Mouse (Mus musculus) liver, embryonic 11.5 days (tissue): ENCODE data around the gene Capn8. TPM values are rescaled to one million over a fixed set of nuclear protein-coding genes. Genes with fewer than 3 reads are reported as not detected.
"Not testable (repeated sequence)": the region's sequence is repeated elsewhere in the genome, so short reads cannot be mapped to it uniquely, and the experiment has no call there.

ENCODE experiments used
- ATAC-seq: fragments of 200-750 bp; cut with Nextera tagmentation; replicated peaks from 2 replicates; pipeline ENCODE4 v1.8.0; 2017; ENCODE audit warnings: moderate number of reproducible peaks, mild to moderate bottlenecking, moderate TSS enrichment, moderate library complexity; ENCODE audit not compliant: low FRiP score
- DNase-seq: peaks from one replicate; pipeline ENCODE4 v3.0.0-alpha.2; 2017; ENCODE audit warnings: low spot score
- H3K27ac ChIP-seq: fragments of 300-500 bp; sonication (generic); 2 replicates; pipeline ENCODE4 v1.5.1; 2014; ENCODE audit warnings: mild to moderate bottlenecking, low read depth, low read length, control low read depth
- H3K27me3 ChIP-seq: fragments of 300-500 bp; sonication (generic); replicated peaks from 2 replicates; pipeline ENCODE4 v1.6.1; 2014; ENCODE audit warnings: low read length, mixed read lengths; ENCODE audit not compliant: control insufficient read depth, insufficient read depth
- H3K36me3 ChIP-seq: fragments of 300-500 bp; sonication (generic); 2 replicates; pipeline ENCODE4 v1.6.1; 2014; ENCODE audit warnings: mild to moderate bottlenecking, low read length, moderate library complexity, mixed read lengths; ENCODE audit not compliant: control insufficient read depth, insufficient read depth
- H3K4me1 ChIP-seq: fragments of 300-500 bp; sonication (generic); replicated peaks from 2 replicates; pipeline ENCODE4 v1.6.1; 2014; ENCODE audit warnings: low read length, mixed read lengths; ENCODE audit not compliant: control insufficient read depth, insufficient read depth
- H3K4me2 ChIP-seq: fragments of 300-500 bp; sonication (generic); 2 replicates; pipeline ENCODE4 v1.6.1; 2014; ENCODE audit warnings: mild to moderate bottlenecking, control low read depth, moderate library complexity
- H3K4me3 ChIP-seq: fragments of 300-500 bp; sonication (generic); 2 replicates; pipeline ENCODE4 v1.5.1; 2014; ENCODE audit warnings: low read depth, low read length, control low read depth
- H3K9ac ChIP-seq: fragments of 300-500 bp; sonication (generic); 2 replicates; pipeline ENCODE4 v1.6.1; 2014; ENCODE audit warnings: low read depth, low read length, control low read depth
- H3K9me3 ChIP-seq: fragments of 300-500 bp; sonication (generic); 2 replicates; pipeline ENCODE4 v1.6.1; 2016; ENCODE audit warnings: low read length, inconsistent platforms, mixed read lengths; ENCODE audit not compliant: control insufficient read depth
- WGBS: fragments of 180-500 bp; shearing (Covaris S2); extraction: QIAGEN DNeasy Blood & Tissue Kit; methylation state at CpG from one replicate; pipeline ENCODE4 v1.1.7; 2014; 5-methylcytosine and 5-hydroxymethylcytosine counted together
- polyA plus RNA-seq: library from polyadenylated mRNA; unstranded; fragments of >200 nt; fragmentation: Nextera tagmentation; extraction: Ambion mirVana; gene quantifications from 2 replicates; pipeline ENCODE4 v1.2.1, GENCODE M21; 2014

The Capn8 gene
- polyA plus RNA-seq, 1 experiment from 2014 or later: not detected

DNA sequence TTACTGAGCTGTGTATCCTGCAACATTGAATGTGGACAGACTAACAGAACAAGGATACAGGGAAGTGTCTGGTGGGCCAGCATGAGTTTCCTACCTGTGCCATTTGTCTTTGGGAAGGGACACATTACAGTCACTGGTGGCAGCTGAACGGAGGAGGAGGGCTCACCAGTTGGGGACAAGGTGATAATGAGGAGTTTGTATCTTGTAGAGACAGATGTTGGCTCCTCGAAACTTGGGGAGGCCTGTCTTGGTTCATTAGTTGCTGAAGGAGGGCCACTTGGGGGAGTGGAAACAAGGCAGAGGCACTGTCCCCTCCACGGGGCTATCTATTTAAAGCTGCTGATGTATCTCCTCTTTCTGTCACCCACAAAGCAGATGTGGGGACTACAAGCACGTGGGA is 75.3 kb downstream of the Capn8 start:
- H3K4me1 ChIP-seq: 0 out of 2 replicates have a peak, but pooled peaks cover under 1% of the 10 kb centered on the region
- no peak overlapping the region for H3K4me2 ChIP-seq
- ATAC-seq (0 out of 2 replicates have a peak, but pooled peaks have one; percentile 23), DNase-seq (no peak)
- H3K27ac ChIP-seq: no peak overlapping the region
- 62% methylated on average over 4 of the region's 4 CpGs for WGBS
- no peaks in the 10 kb centered on the region for H3K36me3 ChIP-seq
- H3K9me3 ChIP-seq: no peaks in the 10 kb centered on the region
- no peak overlapping the region for H3K4me3 ChIP-seq
- H3K27me3 ChIP-seq: no peaks in the 10 kb centered on the region
- no peak overlapping the region for H3K9ac ChIP-seq

DNA sequence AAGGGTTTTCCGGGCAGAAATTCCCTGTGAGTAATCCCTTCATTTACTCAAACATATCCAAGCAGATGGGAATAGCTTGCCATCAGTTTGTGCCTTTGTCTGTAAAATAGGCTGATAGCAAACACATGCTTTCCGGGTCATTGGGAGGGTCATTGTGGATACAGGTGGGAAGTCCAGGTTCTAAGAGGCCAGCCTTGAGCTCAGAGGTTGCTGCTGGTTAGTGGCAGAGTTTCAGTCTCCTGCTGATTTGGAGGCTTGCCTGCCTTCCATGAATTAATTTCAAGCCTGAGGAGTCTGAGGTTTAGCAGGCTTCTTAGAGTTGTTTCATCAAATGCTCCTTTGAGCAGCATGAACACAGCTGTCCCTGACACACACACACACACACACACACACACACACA is 78.0 kb downstream of the Capn8 start:
- 75% methylated on average over 2 of the region's 2 CpGs for WGBS
- Histone ChIP-seq H3K4me1 (0 out of 2 replicates have a peak, but pooled peaks cover 3% of the 10 kb centered on the region), H3K36me3 (no peaks in the 10 kb centered on the region), H3K27ac (no peak overlapping the region), H3K9me3 (no peaks in the 10 kb centered on the region), H3K4me3 (no peak overlapping the region), H3K4me2 (no peak overlapping the region), H3K27me3 (no peaks in the 10 kb centered on the region), H3K9ac (no peak overlapping the region)
- DNase-seq (no peak), ATAC-seq (no peak)

DNA sequence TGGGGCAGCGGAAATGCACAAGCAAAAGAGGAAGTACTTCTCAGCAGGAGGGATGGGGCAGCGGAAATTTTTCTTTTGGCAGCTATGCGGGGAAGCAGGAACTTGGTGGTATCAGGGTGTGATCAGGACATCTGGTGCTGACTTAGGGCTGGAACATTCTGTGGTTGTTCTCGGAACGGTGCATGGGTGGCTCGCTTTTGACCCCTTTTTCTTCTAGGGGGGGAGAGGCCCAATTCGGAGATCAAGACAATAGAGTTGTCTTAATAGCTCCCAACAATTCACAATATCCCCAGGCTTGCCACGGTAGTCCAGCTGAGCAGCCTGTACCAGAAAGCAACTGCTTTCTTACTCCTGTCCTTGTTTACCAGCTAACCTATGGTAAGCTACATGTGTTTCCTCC is 79.6 kb downstream of the Capn8 start:
- H3K9ac ChIP-seq: not testable (repeated sequence)

DNA sequence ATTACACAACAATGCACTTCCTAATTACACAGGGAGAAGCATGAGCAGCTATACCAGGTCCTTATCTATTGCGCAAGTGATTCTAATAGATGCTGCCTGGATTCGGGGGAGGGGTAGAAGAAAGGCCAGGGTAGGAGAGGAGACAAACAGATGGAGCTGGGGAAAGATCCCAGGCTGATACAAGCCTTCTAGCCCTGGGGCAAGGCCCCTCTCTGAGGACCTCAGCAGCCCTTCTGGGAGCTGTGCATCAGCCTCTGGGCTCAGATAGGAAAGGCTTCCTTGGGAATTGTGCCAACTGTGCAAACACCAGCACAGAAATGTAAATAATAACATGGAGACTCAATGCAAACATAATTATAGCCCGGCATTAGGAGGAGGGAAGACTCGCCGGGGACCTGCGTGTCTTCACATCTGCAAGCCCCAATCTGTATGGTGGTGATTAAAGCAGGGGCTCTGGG is 80.4 kb downstream of the Capn8 start:
- Histone ChIP-seq H3K9me3 (no peaks in the 10 kb centered on the region), H3K4me1 (0 out of 2 replicates have a peak, but pooled peaks cover 3% of the 10 kb centered on the region), H3K36me3 (no peaks in the 10 kb centered on the region), H3K4me3 (no peak overlapping the region), H3K4me2 (no peak overlapping the region), H3K27me3 (no peaks in the 10 kb centered on the region), H3K9ac (no peak overlapping the region), H3K27ac (no peak overlapping the region)
- WGBS: 56% methylated on average over 6 of the region's 6 CpGs
- no peak for ATAC-seq
- DNase-seq: no peak

More for the DNA sequence above, 79.6 kb downstream of the Capn8 start:
- not testable (repeated sequence) for H3K4me2 ChIP-seq, H3K36me3 ChIP-seq, DNase-seq, H3K9me3 ChIP-seq, H3K4me1 ChIP-seq, ATAC-seq, H3K27ac ChIP-seq, H3K4me3 ChIP-seq, H3K27me3 ChIP-seq
- WGBS: 72% methylated on average over 8 of the region's 8 CpGs

DNA sequence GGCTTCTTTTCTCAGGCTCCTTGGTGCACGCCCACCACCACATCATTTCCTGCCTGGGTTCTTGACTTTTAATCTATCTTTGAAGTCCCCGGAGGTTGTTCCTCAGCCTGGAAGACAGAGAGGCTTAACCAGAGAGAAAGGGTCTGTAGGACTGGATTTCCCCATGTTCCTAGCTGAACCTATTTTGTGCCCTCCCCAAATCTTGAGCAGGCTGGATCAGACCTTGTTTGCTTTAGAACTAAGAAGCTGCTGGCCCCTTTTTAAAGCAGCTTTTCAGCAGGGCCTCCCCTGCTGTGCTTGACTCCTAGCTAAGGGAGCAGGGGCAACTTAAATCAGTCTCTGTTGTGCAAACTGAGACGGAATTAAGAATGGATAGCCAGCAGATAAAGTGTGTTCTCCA is 82.0 kb downstream of the Capn8 start:
- no peak overlapping the region for H3K27ac ChIP-seq
- H3K9ac ChIP-seq: no peak overlapping the region
- H3K4me2 ChIP-seq: no peak overlapping the region
- H3K27me3 ChIP-seq: no peaks in the 10 kb centered on the region
- no peak overlapping the region for H3K4me3 ChIP-seq
- no peaks in the 10 kb centered on the region for H3K36me3 ChIP-seq
- peaks cover 3% of the 10 kb centered on the region; the same call in 1 of the 2 replicates for H3K4me1 ChIP-seq
- WGBS: 66% methylated on average over 3 of the region's 3 CpGs
- ATAC-seq (no peak), DNase-seq (no peak)
- no peaks in the 10 kb centered on the region for H3K9me3 ChIP-seq

DNA sequence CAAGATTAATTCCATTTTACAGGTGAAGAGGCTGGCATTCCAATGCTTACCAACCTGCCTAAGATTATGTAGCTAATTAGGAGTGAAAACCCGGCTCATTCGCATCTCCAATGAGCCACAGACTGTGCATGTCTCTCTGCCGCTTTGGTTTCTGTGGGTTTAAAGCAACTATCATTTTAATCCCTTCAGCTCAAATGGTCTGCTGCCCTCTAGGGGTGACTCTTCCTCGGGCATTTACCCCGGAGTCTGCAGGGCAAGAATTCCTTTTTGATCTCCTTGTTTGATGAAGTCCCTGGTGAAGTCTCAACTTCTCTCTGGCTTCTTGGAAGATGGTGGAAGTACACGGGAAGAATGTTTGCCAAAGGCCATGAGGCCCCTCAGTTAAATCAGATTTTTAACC is 93.0 kb downstream of the Capn8 start:
- ATAC-seq (no peak), DNase-seq (peak; percentile 54)
- H3K4me3 ChIP-seq: no peak overlapping the region
- H3K9ac ChIP-seq: no peak overlapping the region
- no peaks in the 10 kb centered on the region for H3K36me3 ChIP-seq
- no peaks in the 10 kb centered on the region for H3K9me3 ChIP-seq
- no peaks in the 10 kb centered on the region for H3K4me1 ChIP-seq
- H3K27me3 ChIP-seq: no peaks in the 10 kb centered on the region
- no peak overlapping the region for H3K27ac ChIP-seq
- 28% methylated on average over 6 of the region's 6 CpGs for WGBS
- no peak overlapping the region for H3K4me2 ChIP-seq

DNA sequence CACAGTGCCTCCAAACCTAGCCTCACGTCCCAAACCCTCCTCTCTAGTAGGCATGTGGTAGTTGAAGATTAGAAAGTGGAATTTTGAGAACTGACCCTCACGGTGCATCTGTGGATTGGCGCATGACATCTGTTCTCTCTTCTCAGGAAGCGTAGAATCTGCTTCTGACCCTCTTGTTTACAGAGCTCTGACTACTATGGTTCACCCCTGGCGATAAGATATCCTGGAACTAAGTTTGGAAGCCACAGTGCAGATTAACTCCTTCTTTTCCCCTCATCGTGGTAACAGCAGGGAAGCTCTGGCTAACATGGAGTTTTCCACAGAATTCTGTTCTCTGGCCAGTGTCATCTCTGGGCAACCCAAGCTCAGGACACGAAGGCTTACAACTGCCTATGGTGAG is 95.6 kb downstream of the Capn8 start:
- DNase-seq (no peak), ATAC-seq (no peak)
- H3K4me2 ChIP-seq: no peak overlapping the region
- H3K9me3 ChIP-seq: no peaks in the 10 kb centered on the region
- no peaks in the 10 kb centered on the region for H3K4me1 ChIP-seq
- H3K27me3 ChIP-seq: no peaks in the 10 kb centered on the region
- no peaks in the 10 kb centered on the region for H3K36me3 ChIP-seq
- no peak overlapping the region for H3K9ac ChIP-seq
- WGBS: 24% methylated on average over 7 of the region's 7 CpGs
- no peak overlapping the region for H3K4me3 ChIP-seq
- H3K27ac ChIP-seq: no peak overlapping the region

DNA sequence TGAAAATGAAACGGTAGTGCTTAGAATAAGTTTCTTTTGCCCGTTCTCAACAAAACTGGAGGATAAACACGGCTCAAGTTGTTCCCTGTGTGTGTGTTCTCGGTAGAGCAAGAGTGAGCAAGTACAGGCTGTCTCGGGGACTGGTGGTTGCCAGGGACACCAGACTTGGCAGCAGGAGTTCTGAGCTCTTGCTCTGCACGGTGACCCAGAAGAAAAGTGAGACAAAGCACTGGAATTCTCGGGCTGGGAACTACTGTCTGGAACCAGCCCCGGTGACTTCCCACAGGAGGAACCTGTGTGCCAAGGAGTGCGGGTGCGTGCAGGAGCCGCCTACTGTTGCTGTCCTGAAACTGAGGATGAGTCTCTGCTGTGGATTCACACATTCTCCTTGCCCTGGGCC is 98.9 kb downstream of the Capn8 start:
- no peak overlapping the region for H3K27ac ChIP-seq
- H3K27me3 ChIP-seq: no peaks in the 10 kb centered on the region
- no peak overlapping the region for H3K4me3 ChIP-seq
- H3K9me3 ChIP-seq: no peaks in the 10 kb centered on the region
- no peak for DNase-seq
- no peaks in the 10 kb centered on the region for H3K36me3 ChIP-seq
- H3K9ac ChIP-seq: no peak overlapping the region
- H3K4me2 ChIP-seq: no peak overlapping the region
- no peak; the same call in 1 of the 2 replicates for ATAC-seq
- WGBS: 76% methylated on average over 11 of the region's 11 CpGs
- H3K4me1 ChIP-seq: no peaks in the 10 kb centered on the region

DNA sequence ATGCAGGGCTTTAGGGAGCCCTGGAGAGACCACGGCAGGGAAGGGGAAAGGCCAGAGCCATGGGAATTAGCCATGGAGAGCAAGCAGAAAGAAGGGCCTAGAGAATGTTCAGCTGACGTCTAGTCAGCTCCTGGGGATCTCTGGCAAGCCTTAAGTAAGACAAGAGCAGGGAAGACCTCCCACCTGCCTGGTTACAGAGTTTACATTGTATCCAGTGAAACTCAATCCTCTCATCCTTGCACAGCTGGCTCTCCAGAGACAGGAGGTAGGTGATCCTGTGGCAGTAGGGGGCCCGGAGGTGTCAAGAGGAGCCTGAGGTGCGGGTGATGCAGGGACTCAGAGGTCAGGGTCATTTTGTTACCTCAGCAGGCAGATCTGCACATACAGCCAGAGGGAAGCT is 100.0 kb downstream of the Capn8 start:
- Histone ChIP-seq H3K4me3 (no peak overlapping the region), H3K9me3 (no peaks in the 10 kb centered on the region), H3K4me1 (no peaks in the 10 kb centered on the region), H3K36me3 (no peaks in the 10 kb centered on the region), H3K9ac (no peak overlapping the region), H3K27me3 (no peaks in the 10 kb centered on the region), H3K4me2 (no peak overlapping the region), H3K27ac (no peak overlapping the region)
- 47% methylated on average over 4 of the region's 4 CpGs for WGBS
- DNase-seq: no peak
- ATAC-seq: no peak
